Mouse (Mus musculus) megakaryocyte, embryonic 14.5 days (primary cell): ENCODE results near the gene Olfm2. TPM values are rescaled to one million over a fixed set of nuclear protein-coding genes. Genes with fewer than 3 reads are reported as not detected.
"Not testable (repeated sequence)": the region's sequence is repeated elsewhere in the genome, so short reads cannot be mapped to it uniquely, and the experiment has no call there.

Source experiments
- H3K27me3 ChIP-seq: replicated peaks from 2 replicates; pipeline ENCODE3; 2012; ENCODE audit warnings: inconsistent platforms
- H3K36me3 ChIP-seq: replicated peaks from 2 replicates; pipeline ENCODE3; 2012; ENCODE audit warnings: low read length, inconsistent platforms, mixed read lengths
- H3K4me1 ChIP-seq: 2 replicates; pipeline ENCODE4 v1.6.1; 2012; ENCODE audit warnings: inconsistent platforms
- H3K4me3 ChIP-seq: replicated peaks from 2 replicates; pipeline ENCODE3; 2012; ENCODE audit warnings: moderate library complexity, mild to moderate bottlenecking, inconsistent platforms
- H3K9me3 ChIP-seq: 2 replicates; pipeline ENCODE4 v1.6.1; 2012; ENCODE audit warnings: inconsistent platforms
- FLI1 ChIP-seq: IDR thresholded peaks from 2 replicates; pipeline ENCODE4 v1.6.1; 2012; ENCODE audit warnings: low read length, inconsistent platforms, mixed read lengths
- GATA1 ChIP-seq: IDR thresholded peaks from 3 replicates; pipeline ENCODE4 v1.6.1; 2012; ENCODE audit warnings: mixed read lengths, low read length, inconsistent platforms, borderline replicate concordance
- polyA plus RNA-seq: library from polyadenylated mRNA; stranded (reverse); fragments of >175 nt; gene quantifications from 2 replicates; pipeline ENCODE4 v1.2.3, GENCODE M21; 2012; ENCODE audit warnings: low replicate concordance; ENCODE audit not compliant: insufficient read depth

Gene Olfm2
- polyA plus RNA-seq, 1 experiment: 0.16 TPM

DNA sequence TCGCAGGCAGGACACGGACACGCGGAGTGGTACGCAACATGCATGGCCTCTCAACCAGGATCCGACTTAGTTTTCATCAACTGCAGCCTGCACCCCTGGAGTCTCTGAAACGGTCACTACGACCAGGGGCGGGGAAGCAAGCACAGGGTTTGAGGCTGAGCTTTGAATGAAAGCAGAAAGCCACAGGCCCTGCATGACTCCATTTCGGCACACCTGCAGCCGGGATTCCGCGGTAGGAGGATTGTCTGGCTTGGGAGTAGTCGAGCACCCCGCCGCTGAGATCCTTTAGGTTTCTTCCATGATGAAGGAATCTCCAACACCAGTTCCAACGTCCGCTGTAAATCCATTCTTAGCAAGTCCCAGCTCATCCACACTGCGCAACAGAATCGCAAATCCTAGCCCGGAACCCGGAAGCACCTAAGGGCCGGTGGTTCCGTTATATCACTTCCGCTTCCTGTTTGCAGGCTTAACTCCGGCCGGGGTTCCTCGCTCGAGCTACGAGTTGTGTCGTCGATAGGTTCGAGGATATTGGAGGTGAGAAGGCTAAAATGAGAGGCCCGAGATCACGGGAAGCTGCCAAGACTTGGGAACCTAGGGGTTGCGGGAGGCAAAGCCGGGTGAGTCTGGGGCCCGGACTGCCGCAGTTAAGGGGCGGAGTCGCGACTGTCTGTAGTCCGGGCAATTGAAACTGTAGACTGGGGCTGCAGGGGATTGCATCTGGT, 101.6 kb downstream of the Olfm2 start, which contains the start of gene Fbxl12:
Gene Fbxl12, minus strand, starts transcription at position 408 of the 722 bp plus-strand sequence.
- H3K27me3 ChIP-seq: no peaks in the 10 kb centered on the region
- peaks cover 35% of the 10 kb centered on the region for H3K4me1 ChIP-seq
- H3K4me3 ChIP-seq: peak within 1 kb of the TSS; percentile 96
- no peak for TF ChIP-seq FLI1
- no peak for TF ChIP-seq GATA1
- H3K9me3 ChIP-seq: no peaks in the 10 kb centered on the region
- peaks cover 50% of the 10 kb centered on the region for H3K36me3 ChIP-seq

DNA sequence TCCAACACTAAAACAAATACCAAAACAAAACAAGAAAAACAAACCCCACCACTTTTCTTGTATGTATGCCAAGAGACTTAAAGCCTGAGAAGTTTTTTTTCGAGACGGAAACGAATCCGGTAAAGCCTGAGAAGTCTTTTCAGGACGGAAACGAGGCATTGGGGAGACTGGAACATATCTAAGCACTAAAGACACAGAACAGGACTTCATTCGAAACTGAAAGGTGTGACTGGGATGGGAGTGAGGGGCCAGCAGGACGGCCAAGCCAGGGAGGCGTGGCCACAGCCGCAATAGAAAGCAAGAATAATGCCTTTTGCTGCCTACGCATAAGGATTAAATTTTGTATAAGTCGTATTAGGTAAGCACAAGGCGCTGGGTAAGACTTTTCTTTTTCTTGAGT, 102.4 kb downstream of the Olfm2 start:
- H3K27me3 ChIP-seq: no peaks in the 10 kb centered on the region
- H3K4me1 ChIP-seq: peaks cover 41% of the 10 kb centered on the region
- TF ChIP-seq FLI1: no peak
- TF ChIP-seq GATA1: no peak
- H3K36me3 ChIP-seq: peaks cover 50% of the 10 kb centered on the region
- H3K4me3 ChIP-seq: peak overlapping the region; percentile 96
- H3K9me3 ChIP-seq: no peaks in the 10 kb centered on the region

DNA sequence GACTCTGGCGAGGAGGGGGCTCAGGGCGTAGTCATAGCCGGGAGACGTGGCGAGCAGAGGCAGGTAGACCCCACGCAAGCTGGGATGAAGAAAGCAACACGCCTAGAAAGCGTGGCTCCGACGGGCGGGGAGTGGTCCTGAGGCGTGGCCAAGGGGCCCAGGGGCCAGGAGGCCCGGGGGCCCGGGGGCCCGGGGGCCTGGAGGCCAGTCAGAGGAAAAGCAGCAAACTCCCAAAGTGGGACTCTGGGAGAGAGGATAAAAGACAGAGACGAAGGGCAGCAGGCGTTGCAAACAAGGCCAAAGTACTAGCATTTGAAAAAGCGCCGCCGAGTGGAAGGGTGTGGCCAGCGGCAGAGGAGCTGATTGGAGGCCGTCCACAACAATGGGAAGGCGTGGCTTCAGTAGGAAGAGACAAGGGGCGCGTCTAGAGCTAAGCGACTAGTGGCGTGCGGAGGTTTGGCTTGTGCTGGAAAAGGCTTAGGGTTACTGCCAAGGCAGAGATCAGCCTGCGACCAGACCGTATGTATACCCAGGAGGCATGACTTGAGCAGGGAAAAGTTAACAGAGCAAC, 103.2 kb downstream of the Olfm2 start:
- peaks cover 49% of the 10 kb centered on the region for H3K4me1 ChIP-seq
- H3K4me3 ChIP-seq: peak overlapping the region; percentile 96
- H3K9me3 ChIP-seq: no peaks in the 10 kb centered on the region
- TF ChIP-seq FLI1: no peak
- no peak for TF ChIP-seq GATA1
- H3K36me3 ChIP-seq: peaks cover 50% of the 10 kb centered on the region
- no peaks in the 10 kb centered on the region for H3K27me3 ChIP-seq

DNA sequence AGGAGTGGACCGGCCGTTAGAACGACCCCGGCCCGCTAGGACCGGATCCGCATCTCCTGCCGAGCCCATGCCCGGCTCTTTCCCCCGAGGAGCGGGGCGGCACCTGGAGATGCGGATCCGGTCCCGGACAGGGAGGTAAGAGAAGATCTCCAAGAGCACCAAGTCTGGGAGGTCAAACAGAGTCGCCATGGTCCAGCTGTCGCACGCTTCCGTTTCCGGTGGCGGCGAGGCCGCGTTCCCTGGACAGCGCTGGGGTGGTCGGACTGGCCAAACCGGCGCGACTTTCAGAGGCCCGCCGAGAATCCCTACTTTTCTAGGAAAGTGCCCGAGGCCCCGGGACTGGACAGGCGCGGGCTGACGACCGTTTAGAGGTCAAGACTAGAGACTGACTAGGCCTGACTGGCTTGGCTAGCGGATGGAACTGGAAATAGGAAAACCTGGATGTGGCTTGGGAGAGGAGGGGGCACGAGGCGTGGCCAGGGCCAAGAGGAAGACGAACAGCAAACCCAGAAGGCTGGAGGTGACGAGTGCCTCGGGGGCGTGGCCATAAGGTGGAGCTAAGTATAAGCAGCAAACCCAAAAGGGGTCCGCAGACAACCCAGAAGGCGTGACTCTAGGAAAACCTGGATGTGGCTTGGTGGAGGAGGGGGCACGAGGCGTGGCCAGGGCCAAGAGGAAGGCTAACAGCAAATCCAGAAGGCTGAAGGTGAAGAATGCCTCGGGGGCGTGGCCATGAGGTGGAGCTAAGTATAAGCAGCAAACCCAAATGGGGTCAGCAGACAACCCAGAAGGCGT, 103.9 kb downstream of the Olfm2 start, which contains the start of gene Ubl5:
Gene Ubl5, plus strand, starts transcription at position 778 of the 795 bp plus-strand sequence.
- Histone ChIP-seq H3K36me3 (peaks cover 50% of the 10 kb centered on the region), H3K9me3 (no peaks in the 10 kb centered on the region), H3K4me1 (peaks cover 51% of the 10 kb centered on the region), H3K27me3 (no peaks in the 10 kb centered on the region), H3K4me3 (peak within 1 kb of the TSS; percentile 96)
- TF ChIP-seq FLI1: no peak
- no peak for TF ChIP-seq GATA1

DNA sequence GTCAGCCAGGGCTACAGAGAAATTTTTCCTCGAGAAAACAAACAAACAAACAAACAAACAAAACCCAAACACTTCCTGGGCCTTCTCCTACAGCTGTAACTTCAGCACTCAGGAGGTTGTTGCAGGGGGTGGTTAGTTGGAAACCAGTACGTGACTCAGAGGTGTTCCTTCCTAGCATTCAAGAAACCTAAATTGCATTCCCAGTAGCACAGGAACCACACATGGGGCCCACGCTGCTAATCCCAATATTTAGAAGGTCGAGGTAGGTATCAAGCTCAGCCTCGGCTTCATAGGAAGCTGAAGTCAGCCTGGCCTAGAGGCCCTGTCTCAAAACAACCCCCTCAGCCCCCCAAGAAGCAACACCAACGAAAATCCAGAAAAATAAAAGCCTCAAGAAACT, 104.6 kb downstream of the Olfm2 start:
- TF ChIP-seq FLI1: no peak
- TF ChIP-seq GATA1: no peak
- peaks cover 54% of the 10 kb centered on the region for H3K4me1 ChIP-seq
- no peaks in the 10 kb centered on the region for H3K9me3 ChIP-seq
- no peaks in the 10 kb centered on the region for H3K27me3 ChIP-seq
- H3K36me3 ChIP-seq: peaks cover 50% of the 10 kb centered on the region
- H3K4me3 ChIP-seq: peak overlapping the region; percentile 96

DNA sequence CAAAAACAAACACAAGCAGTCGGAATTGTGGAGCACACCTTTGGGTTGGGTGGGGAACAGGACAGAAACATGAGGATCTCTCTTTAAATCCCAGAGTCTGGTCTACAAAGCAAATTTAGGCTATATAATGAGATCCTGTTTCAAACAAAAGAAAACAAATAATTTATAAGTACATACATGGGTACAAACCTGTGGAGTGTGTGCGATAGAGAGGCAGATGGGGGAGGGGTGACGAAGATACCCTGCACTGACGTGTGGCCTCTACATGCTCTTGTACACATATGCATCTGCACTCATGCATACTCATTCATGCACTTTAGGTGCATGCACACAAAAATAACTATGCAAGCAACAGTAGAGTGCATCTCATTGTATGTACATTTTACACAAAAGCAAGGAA, 106.7 kb downstream of the Olfm2 start:
- Histone ChIP-seq H3K27me3 (no peaks in the 10 kb centered on the region), H3K9me3 (no peaks in the 10 kb centered on the region), H3K4me1 (peaks cover 43% of the 10 kb centered on the region), H3K4me3 (peak overlapping the region; percentile 34), H3K36me3 (peaks cover 52% of the 10 kb centered on the region)
- no peak for TF ChIP-seq GATA1
- TF ChIP-seq FLI1: no peak

DNA sequence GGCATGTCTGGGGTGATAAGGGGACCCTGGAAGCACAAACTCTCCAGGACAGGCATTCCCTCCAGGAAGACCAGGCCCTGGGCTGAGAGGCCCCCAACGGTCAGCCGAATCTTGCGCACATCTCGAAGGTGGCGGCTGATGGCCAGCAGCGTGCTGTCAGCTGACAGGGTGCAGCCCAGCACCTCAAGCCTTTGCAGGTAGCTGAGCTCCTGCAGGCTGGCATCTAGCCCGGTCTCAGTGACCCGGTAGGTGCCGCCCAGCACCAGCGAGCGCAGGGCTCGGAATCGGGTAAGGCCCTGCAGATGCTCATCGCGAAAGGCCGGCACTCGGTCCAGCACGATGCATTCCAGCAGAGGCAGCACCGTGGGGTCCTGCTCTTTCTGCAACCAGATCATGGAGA, 107.6 kb downstream of the Olfm2 start:
- TF ChIP-seq FLI1 (no peak), GATA1 (no peak)
- peaks cover 52% of the 10 kb centered on the region for H3K36me3 ChIP-seq
- H3K4me1 ChIP-seq: peaks cover 43% of the 10 kb centered on the region
- no peaks in the 10 kb centered on the region for H3K27me3 ChIP-seq
- H3K9me3 ChIP-seq: no peaks in the 10 kb centered on the region
- no peak overlapping the region for H3K4me3 ChIP-seq

DNA sequence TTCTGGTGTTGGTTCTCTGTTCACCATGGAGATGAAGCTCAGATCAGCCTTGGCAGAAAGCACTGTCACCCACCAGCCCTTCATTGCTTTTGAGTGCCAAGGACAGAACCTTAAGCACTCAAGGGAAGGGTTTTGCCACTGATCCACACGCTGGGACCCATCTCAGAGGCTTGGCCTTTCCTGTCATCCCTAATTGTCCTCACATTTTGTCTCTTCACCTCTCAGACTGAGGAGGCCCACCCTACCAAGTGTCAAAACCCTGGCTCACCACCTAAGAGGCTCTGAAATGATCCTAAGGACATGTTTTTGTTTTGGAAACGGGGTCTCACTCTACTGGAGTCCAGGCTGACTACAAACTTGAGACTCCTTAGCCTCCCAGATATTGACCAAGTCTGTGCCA, 109.4 kb downstream of the Olfm2 start:
- Histone ChIP-seq H3K4me1 (peaks cover 42% of the 10 kb centered on the region), H3K36me3 (peaks cover 52% of the 10 kb centered on the region), H3K27me3 (no peaks in the 10 kb centered on the region), H3K4me3 (no peak overlapping the region), H3K9me3 (0 out of 2 replicates have a peak, but pooled peaks cover 8% of the 10 kb centered on the region)
- no peak for TF ChIP-seq GATA1
- TF ChIP-seq FLI1: no peak

DNA sequence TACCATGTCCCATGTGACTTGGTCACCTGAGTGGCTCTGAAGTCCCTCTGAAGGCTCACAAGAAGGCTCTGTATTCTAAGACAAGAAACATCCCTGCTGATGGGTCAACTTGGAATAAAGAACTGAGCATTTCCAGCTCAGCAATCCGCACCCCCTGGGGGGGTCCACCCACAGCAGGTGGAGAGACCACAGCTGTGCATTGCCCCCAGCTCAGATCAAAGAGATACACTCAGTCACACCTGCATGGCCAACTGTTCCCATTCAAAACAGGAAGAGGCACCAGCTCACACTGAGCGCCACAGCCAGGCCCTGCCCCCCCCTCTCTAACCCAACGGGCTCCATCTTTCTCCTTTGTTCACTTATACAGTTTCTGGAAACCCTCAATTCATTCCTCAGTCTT, 109.9 kb downstream of the Olfm2 start:
- Histone ChIP-seq H3K36me3 (peaks cover 51% of the 10 kb centered on the region), H3K9me3 (0 out of 2 replicates have a peak, but pooled peaks cover 8% of the 10 kb centered on the region), H3K4me1 (peaks cover 42% of the 10 kb centered on the region), H3K27me3 (no peaks in the 10 kb centered on the region), H3K4me3 (no peak overlapping the region)
- TF ChIP-seq GATA1 (no peak), FLI1 (no peak)

DNA sequence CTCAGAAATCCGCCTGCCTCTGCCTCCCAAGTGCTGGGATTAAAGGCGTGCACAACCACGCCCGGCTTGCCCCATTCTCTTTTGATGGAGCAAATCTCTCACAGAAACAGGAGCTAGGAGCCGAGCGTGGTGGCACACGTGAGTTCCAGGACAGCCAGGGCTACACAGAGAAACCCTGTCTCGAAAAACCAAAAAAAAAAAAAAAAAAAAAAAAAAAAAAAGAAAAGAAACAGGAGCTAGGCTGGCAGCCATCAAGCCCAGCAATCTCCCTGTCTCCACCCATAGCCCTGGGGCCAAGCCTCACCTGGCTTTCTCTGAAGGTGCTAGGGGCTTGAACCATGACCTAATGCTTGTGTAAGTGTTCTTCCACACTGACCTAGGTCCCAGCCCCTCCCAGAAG, 110.5 kb downstream of the Olfm2 start:
- not testable (repeated sequence) for H3K27me3 ChIP-seq, H3K9me3 ChIP-seq, H3K4me3 ChIP-seq
- H3K4me1 ChIP-seq: peaks cover 36% of the 10 kb centered on the region
- H3K36me3 ChIP-seq: peaks cover 46% of the 10 kb centered on the region
